In the genomic region with DNA sequence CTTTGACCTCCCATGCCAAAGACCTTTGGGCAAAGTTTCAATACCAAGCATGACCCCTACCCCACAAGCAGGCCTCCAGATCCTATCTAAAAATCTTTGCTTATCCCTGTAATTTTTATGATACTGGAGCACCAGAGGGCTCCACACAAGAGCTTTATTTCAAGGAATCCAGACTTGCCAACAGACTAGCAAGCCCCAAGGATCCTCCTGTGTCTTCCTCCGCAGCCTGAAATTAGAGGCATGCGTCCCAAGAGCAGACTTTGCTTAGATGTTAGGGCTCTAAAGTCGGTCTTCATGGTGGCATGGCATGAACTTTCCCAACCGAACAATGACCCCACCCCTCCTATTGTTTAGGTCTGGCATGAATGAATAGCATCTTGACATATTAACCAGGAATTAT, we compare ENCODE assay signal across 26 mouse cellular contexts.
DNase-seq lines count a peak whose midpoint lies in the region; ATAC-seq and TF ChIP-seq lines count a peak whose summit lies in the region.
"Had no signal": no experiment of that assay in that cellular context is flagged by ENCODE, and none has a peak within 500 bp of the region (broad histone marks: within the 10 kb centered on the region; RNA-seq: fewer than 3 reads in every experiment).

No protein-coding gene starts in this region.

- H3K27me3 ChIP-seq in forebrain, embryonic 11.5 days (ENCODE audit: control insufficient read depth, insufficient read depth, low read length), result no peaks in the 10 kb centered on the region
- H3K27me3 ChIP-seq: embryonic facial prominence, embryonic 15.5 days; forebrain, embryonic 13.5 days; heart, embryonic 12.5 days; heart, embryonic 15.5 days had no signal

- no peaks in the 10 kb centered on the region for H3K4me1 ChIP-seq in forebrain, embryonic 11.5 days (replicated peaks; ENCODE audit: control insufficient read depth, insufficient read depth, low read length)
- H3K4me1 ChIP-seq: embryonic facial prominence, embryonic 15.5 days had no signal

- no peak; the same call in 1 of the 2 replicates for TF ChIP-seq CTCF in layer of hippocampus, adult 2 months (conservative IDR thresholded peaks at IDR 0.05)

- H3K27ac ChIP-seq in layer of hippocampus, adult 2 months, result peak overlapping the region; percentile 92
- H3K27ac ChIP-seq in forebrain, embryonic 11.5 days (ENCODE audit: low read depth, low read length), result no peak overlapping the region
- H3K27ac ChIP-seq: embryonic facial prominence, embryonic 12.5 days; embryonic facial prominence, embryonic 15.5 days; forebrain, embryonic 13.5 days; hindbrain, embryonic 14.5 days; hindbrain, postnatal 0 days had no signal

- no peak overlapping the region for H3K4me3 ChIP-seq in layer of hippocampus, adult 2 months
- H3K4me3 ChIP-seq in forebrain, embryonic 11.5 days (ENCODE audit: low read depth, low read length), result no peak overlapping the region
- H3K4me3 ChIP-seq: embryonic facial prominence, embryonic 12.5 days; embryonic facial prominence, embryonic 15.5 days; forebrain, embryonic 13.5 days; heart, embryonic 12.5 days; heart, embryonic 15.5 days had no signal

- H3K9me3 ChIP-seq in forebrain, embryonic 11.5 days (ENCODE audit: control insufficient read depth, low read length), result no peaks in the 10 kb centered on the region
- H3K9me3 ChIP-seq: embryonic facial prominence, embryonic 12.5 days; embryonic facial prominence, embryonic 15.5 days; forebrain, embryonic 13.5 days; heart, embryonic 15.5 days had no signal

- no peak overlapping the region for H3K4me2 ChIP-seq in forebrain, embryonic 11.5 days (ENCODE audit: low read depth, low read length, severe bottlenecking)
- H3K4me2 ChIP-seq: embryonic facial prominence, embryonic 12.5 days; embryonic facial prominence, embryonic 15.5 days; forebrain, embryonic 13.5 days; heart, embryonic 12.5 days; heart, embryonic 15.5 days; hindbrain, embryonic 14.5 days had no signal

- 94% methylated on average over 4 of the region's 4 CpGs for WGBS in forebrain, embryonic 11.5 days

- ATAC-seq in frontal cortex, adult (ENCODE audit: low TSS enrichment), result peak; percentile 48
- no peak for ATAC-seq in forebrain, embryonic 11.5 days (replicated peaks; ENCODE audit: low FRiP score)
- ATAC-seq: activated CD4-positive, CD25-positive, alpha-beta regulatory T cell, adult 4 months; forebrain, embryonic 13.5 days; forebrain, embryonic 16.5 days; hindbrain, postnatal 0 days; inflammation-experienced regulatory T-cells, adult 6 months; intestine, embryonic 16.5 days had no signal

- DNase-seq in frontal cortex, postnatal 36 days (ENCODE audit: low spot score in 2 of 2), result no peak
- no peak for DNase-seq in layer of hippocampus, adult 2 months (ENCODE audit: low spot score in 2 of 2)
- DNase-seq in layer of hippocampus, postnatal 36 days, result no peak
- peak; percentile 77 for DNase-seq in brain, adult 2 months (ENCODE audit: low read depth, low spot score)
- no peak for DNase-seq in forebrain, embryonic 11.5 days (ENCODE audit: low spot score)
- DNase-seq: adrenal gland, adult 8-10 months; adrenal gland, postnatal 25 days; cerebellum, adult 18-20 months; cerebellum, adult 9-10 months; cerebellum, postnatal 14 days; gastrocnemius, postnatal 14 days; heart, adult 11 months; heart, postnatal 14 days; heart, postnatal 4 days had no signal

- H3K9ac ChIP-seq in forebrain, embryonic 11.5 days (ENCODE audit: low read length), result no peak overlapping the region
- H3K9ac ChIP-seq: embryonic facial prominence, embryonic 12.5 days; embryonic facial prominence, embryonic 15.5 days; forebrain, embryonic 13.5 days; heart, embryonic 12.5 days; heart, embryonic 15.5 days; hindbrain, embryonic 14.5 days had no signal

- no peaks in the 10 kb centered on the region for H3K36me3 ChIP-seq in forebrain, embryonic 11.5 days (ENCODE audit: control insufficient read depth, insufficient read depth, low read length)
- H3K36me3 ChIP-seq: embryonic facial prominence, embryonic 12.5 days; embryonic facial prominence, embryonic 15.5 days; heart, embryonic 12.5 days; heart, embryonic 15.5 days had no signal
